Mouse (Mus musculus) erythroblast, embryonic 14.5 days (primary cell): ENCODE data around the gene Etnppl. TPM values are rescaled to one million over a fixed set of nuclear protein-coding genes. Genes with fewer than 3 reads are reported as not detected.

Source experiments
- H3K27me3 ChIP-seq: 2 replicates; pipeline ENCODE4 v1.6.1; 2012; ENCODE audit warnings: inconsistent platforms; ENCODE audit not compliant: control insufficient read depth
- H3K36me3 ChIP-seq: 2 replicates; pipeline ENCODE4 v1.6.1; 2012; ENCODE audit warnings: mild to moderate bottlenecking, inconsistent platforms; ENCODE audit not compliant: control insufficient read depth
- H3K4me1 ChIP-seq: 2 replicates; pipeline ENCODE4 v1.6.1; 2012; ENCODE audit warnings: inconsistent platforms; ENCODE audit not compliant: control insufficient read depth
- H3K4me3 ChIP-seq: replicated peaks from 2 replicates; pipeline ENCODE3; 2012; ENCODE audit warnings: moderate library complexity, mild to moderate bottlenecking, inconsistent platforms
- H3K9me3 ChIP-seq: 2 replicates; pipeline ENCODE4 v1.6.1; 2012; ENCODE audit warnings: low read length, inconsistent platforms, mixed read lengths; ENCODE audit not compliant: control insufficient read depth
- GATA1 ChIP-seq: IDR thresholded peaks from 2 replicates; pipeline ENCODE4 v1.6.1; 2012; ENCODE audit warnings: low read length, inconsistent platforms, mixed read lengths
- TAL1 ChIP-seq: IDR thresholded peaks from 3 replicates; pipeline ENCODE4 v1.6.1; 2012; ENCODE audit warnings: low read length, inconsistent platforms, mixed read lengths
- polyA plus RNA-seq: library from polyadenylated mRNA; stranded (reverse); fragments of >175 nt; gene quantifications from 2 replicates; pipeline ENCODE4 v1.2.3, GENCODE M21; 2012

The Etnppl gene
- polyA plus RNA-seq, 1 experiment: not detected

GRCm38 (mm10) chr3:130687051-130687450 lies 69.8 kb downstream of the Etnppl start:
- no peak overlapping the region for H3K4me3 ChIP-seq
- H3K4me1 ChIP-seq: peaks cover 23% of the 10 kb centered on the region
- TF ChIP-seq GATA1 (no peak), TAL1 (no peak)
- H3K27me3 ChIP-seq: no peaks in the 10 kb centered on the region
- H3K9me3 ChIP-seq: no peaks in the 10 kb centered on the region
- no peaks in the 10 kb centered on the region for H3K36me3 ChIP-seq

Other genes starting within 250 kb of the Etnppl start
- 1.7 and 2.0 TPM in 2 replicates for gene Ostc, start 92.0 kb downstream of the Etnppl start, polyA plus RNA-seq
- gene Rpl34, start 113.0 kb downstream of the Etnppl start, polyA plus RNA-seq: 6.6 and 9.4 TPM in 2 replicates